In genomic region chr1:89876346-89877072, GRCm38 (mm10) we compare ENCODE assay signal across 8 mouse cellular contexts. TPM values are rescaled to one million over a fixed set of nuclear protein-coding genes. Genes with fewer than 3 reads are reported as not detected.
DNase-seq lines count a peak whose midpoint lies in the region; ATAC-seq and TF ChIP-seq lines count a peak whose summit lies in the region.

No protein-coding gene starts in this region.

- WGBS in intestine, embryonic 16.5 days: 34% methylated on average over 5 of the region's 5 CpGs
- WGBS in intestine, postnatal 0 days: 37% methylated on average over 5 of the region's 5 CpGs
- 21% methylated on average over 5 of the region's 5 CpGs for WGBS in embryonic facial prominence, embryonic 14.5 days
- whole genome bisulfite sequencing in kidney, embryonic 15.5 days: 16% methylated on average over 5 of the region's 5 CpGs
- WGBS in midbrain, postnatal 0 days: 7% methylated on average over 5 of the region's 5 CpGs

- H3K27ac ChIP-seq in intestine, embryonic 16.5 days (ENCODE audit: low read length): no peak overlapping the region
- H3K27ac ChIP-seq in intestine, postnatal 0 days (ENCODE audit: low read depth, low read length): no peak overlapping the region
- no peak overlapping the region for H3K27ac ChIP-seq in embryonic facial prominence, embryonic 14.5 days (replicated peaks; ENCODE audit: low read depth, low read length)
- 0 out of 2 replicates have a peak overlapping the region, but pooled peaks have one; percentile 19 for H3K27ac ChIP-seq in kidney, embryonic 15.5 days
- no peak overlapping the region for H3K27ac ChIP-seq in midbrain, postnatal 0 days (ENCODE audit: low read depth, low read length)

- H3K4me3 ChIP-seq in intestine, embryonic 16.5 days (ENCODE audit: low read length): no peak overlapping the region
- H3K4me3 ChIP-seq in intestine, postnatal 0 days (ENCODE audit: low read depth, low read length): no peak overlapping the region
- no peak overlapping the region for H3K4me3 ChIP-seq in embryonic facial prominence, embryonic 14.5 days (ENCODE audit: low read depth, low read length)
- no peak overlapping the region for H3K4me3 ChIP-seq in kidney, embryonic 15.5 days (replicated peaks)
- H3K4me3 ChIP-seq in midbrain, postnatal 0 days (ENCODE audit: low read depth, low read length): no peak overlapping the region

- no peaks in the 10 kb centered on the region for H3K27me3 ChIP-seq in intestine, embryonic 16.5 days (replicated peaks; ENCODE audit: control insufficient read depth, insufficient read depth, low read length)
- H3K27me3 ChIP-seq in intestine, postnatal 0 days (replicated peaks; ENCODE audit: control insufficient read depth, insufficient read depth, low read length): no peaks in the 10 kb centered on the region
- no peaks in the 10 kb centered on the region for H3K27me3 ChIP-seq in embryonic facial prominence, embryonic 14.5 days (replicated peaks; ENCODE audit: control insufficient read depth, insufficient read depth, low read length)
- no peaks in the 10 kb centered on the region for H3K27me3 ChIP-seq in kidney, embryonic 15.5 days
- H3K27me3 ChIP-seq in midbrain, postnatal 0 days (ENCODE audit: insufficient read depth, low read length): no peaks in the 10 kb centered on the region

- no peaks in the 10 kb centered on the region for H3K9me3 ChIP-seq in intestine, embryonic 16.5 days (ENCODE audit: control insufficient read depth, low read length)
- H3K9me3 ChIP-seq in intestine, postnatal 0 days (ENCODE audit: control insufficient read depth): no peaks in the 10 kb centered on the region
- no peaks in the 10 kb centered on the region for H3K9me3 ChIP-seq in embryonic facial prominence, embryonic 14.5 days (ENCODE audit: control insufficient read depth, low read length)
- no peaks in the 10 kb centered on the region for H3K9me3 ChIP-seq in kidney, embryonic 15.5 days (replicated peaks)
- H3K9me3 ChIP-seq in midbrain, postnatal 0 days (ENCODE audit: low read length): no peaks in the 10 kb centered on the region

- peaks cover 4% of the 10 kb centered on the region; the same call in 1 of the 2 replicates for H3K4me1 ChIP-seq in intestine, embryonic 16.5 days (ENCODE audit: control insufficient read depth, insufficient read depth, low read length)
- no peaks in the 10 kb centered on the region for H3K4me1 ChIP-seq in intestine, postnatal 0 days (replicated peaks; ENCODE audit: control insufficient read depth, insufficient read depth, low read length)
- H3K4me1 ChIP-seq in embryonic facial prominence, embryonic 14.5 days (ENCODE audit: control insufficient read depth, insufficient read depth, low read length): no peaks in the 10 kb centered on the region; the same call in 1 of the 2 replicates
- H3K4me1 ChIP-seq in kidney, embryonic 15.5 days: peaks cover 25% of the 10 kb centered on the region
- H3K4me1 ChIP-seq in midbrain, postnatal 0 days (ENCODE audit: insufficient read depth, low read length): peaks cover 4% of the 10 kb centered on the region

- H3K4me2 ChIP-seq in intestine, embryonic 16.5 days (ENCODE audit: low read depth, low read length): no peak overlapping the region
- H3K4me2 ChIP-seq in intestine, postnatal 0 days (replicated peaks; ENCODE audit: low read depth): no peak overlapping the region
- no peak overlapping the region for H3K4me2 ChIP-seq in embryonic facial prominence, embryonic 14.5 days (ENCODE audit: low read depth, low read length)
- no peak overlapping the region for H3K4me2 ChIP-seq in kidney, embryonic 15.5 days
- no peak overlapping the region for H3K4me2 ChIP-seq in midbrain, postnatal 0 days (ENCODE audit: low read depth, low read length, poor library complexity, severe bottlenecking)

- no peak for TF ChIP-seq CTCF in intestine, postnatal 0 days (IDR thresholded peaks at IDR 0.05; ENCODE audit: low read depth)
- TF ChIP-seq CTCF in midbrain, postnatal 0 days (IDR thresholded peaks at IDR 0.05): no peak

- H3K36me3 ChIP-seq in intestine, embryonic 16.5 days (ENCODE audit: control insufficient read depth, insufficient read depth, low read length): no peaks in the 10 kb centered on the region
- no peaks in the 10 kb centered on the region for H3K36me3 ChIP-seq in intestine, postnatal 0 days (ENCODE audit: control insufficient read depth, insufficient read depth)
- no peaks in the 10 kb centered on the region for H3K36me3 ChIP-seq in embryonic facial prominence, embryonic 14.5 days (ENCODE audit: control insufficient read depth, insufficient read depth, low read length)
- no peaks in the 10 kb centered on the region for H3K36me3 ChIP-seq in kidney, embryonic 15.5 days
- peaks cover 4% of the 10 kb centered on the region; the same call in 1 of the 2 replicates for H3K36me3 ChIP-seq in midbrain, postnatal 0 days (ENCODE audit: insufficient read depth, low read length)

- ATAC-seq in intestine, embryonic 16.5 days: 0 out of 2 replicates have a peak, but pooled peaks have one; percentile 44
- ATAC-seq in intestine, postnatal 0 days: no peak
- ATAC-seq in embryonic facial prominence, embryonic 14.5 days (ENCODE audit: low read depth): no peak
- ATAC-seq in kidney, embryonic 15.5 days (replicated peaks; ENCODE audit: low FRiP score): no peak
- 0 out of 2 replicates have a peak, but pooled peaks have one; percentile 9 for ATAC-seq in midbrain, postnatal 0 days (ENCODE audit: low FRiP score)

- H3K9ac ChIP-seq in intestine, embryonic 16.5 days (ENCODE audit: low read depth, low read length): no peak overlapping the region
- no peak overlapping the region for H3K9ac ChIP-seq in intestine, postnatal 0 days (ENCODE audit: low read depth, low read length)
- no peak overlapping the region for H3K9ac ChIP-seq in embryonic facial prominence, embryonic 14.5 days (ENCODE audit: low read depth, low read length)
- no peak overlapping the region for H3K9ac ChIP-seq in kidney, embryonic 15.5 days
- H3K9ac ChIP-seq in midbrain, postnatal 0 days (replicated peaks; ENCODE audit: low read length, poor library complexity, severe bottlenecking): no peak overlapping the region

- DNase-seq in embryonic facial prominence, embryonic 14.5 days (ENCODE audit: low spot score): peak; percentile 26
- DNase-seq in midbrain, postnatal 0 days (ENCODE audit: low spot score): peak; percentile 64
- no peak for DNase-seq in cerebellum, adult 9-10 months
- DNase-seq in spleen, postnatal 4 days (ENCODE audit: low spot score in 2 of 2): no peak
- no peak for DNase-seq in testis, postnatal 10 days (ENCODE audit: low spot score)

RNA-seq across cellular contexts. Expression of gene Gbx2, which starts 54.5 kb away (rescaled TPM):
- 0.07 and 0.09 TPM in 2 replicates for polyA plus RNA-seq in intestine, embryonic 16.5 days (2015; fragmentation: Nextera tagmentation; extraction: Ambion mirVana)
- polyA plus RNA-seq in intestine, postnatal 0 days (2015; fragmentation: Nextera tagmentation; extraction: Ambion mirVana): 0.08 and 0.16 TPM in 2 replicates
- polyA plus RNA-seq in embryonic facial prominence, embryonic 14.5 days (2014; fragmentation: Nextera tagmentation; extraction: Ambion mirVana): 0.18 and 0.39 TPM in 2 replicates
- 0.10 TPM in 1 of 2 replicates, not detected in the other for polyA plus RNA-seq in kidney, embryonic 15.5 days (2015; fragmentation: Nextera tagmentation; extraction: Ambion mirVana)
- 9.9 and 10.8 TPM in 2 replicates for total RNA-seq in midbrain, postnatal 0 days (2014; rRNA removed)
- polyA plus RNA-seq in midbrain, postnatal 0 days (2015; fragmentation: Nextera tagmentation; extraction: Ambion mirVana): 15.2 and 22.8 TPM in 2 replicates

Comparison
In these comparisons a context has a peak if more than half of its experiments do, and no peak if none do; other contexts are left out.
1. ATAC-seq: peak in intestine, embryonic 16.5 days (single experiment) and midbrain, postnatal 0 days (single experiment); none in intestine, postnatal 0 days (single experiment), embryonic facial prominence, embryonic 14.5 days (single experiment) and kidney, embryonic 15.5 days (single experiment).
2. DNase-seq: peak in embryonic facial prominence, embryonic 14.5 days (single experiment) and midbrain, postnatal 0 days (single experiment); none in cerebellum, adult 9-10 months (single experiment), spleen, postnatal 4 days (0 of 2) and testis, postnatal 10 days (single experiment).
3. RNA of gene Gbx2, which starts 54.5 kb away (polyA plus RNA-seq): 15.2 to 22.8 TPM in midbrain, postnatal 0 days; 0.18 to 0.39 TPM in embryonic facial prominence, embryonic 14.5 days, 0.10 TPM in kidney, embryonic 15.5 days, 0.07 to 0.09 TPM in intestine, embryonic 16.5 days and 0.08 to 0.16 TPM in intestine, postnatal 0 days; every median in the first group is over 10 times any median in the second.